Mouse (Mus musculus): ENCODE measurements around the gene Ppp1r14c.

Gene Ppp1r14c

GRCm38 (mm10) chr10:3366036-3366869, at the start of gene Ppp1r14c:
Gene Ppp1r14c, plus strand, starts transcription at chr10:3366057.
- DNase-seq (ENCODE audit: low spot score) = peak; percentile 74

- DNase-seq (ENCODE audit: low spot score) = no peak
Measured at GRCm38 (mm10) chr10:3321406-3321805, 44.5 kb upstream of the Ppp1r14c start.

GRCm38 (mm10) chr10:3325447-3325846, 40.4 kb upstream of the Ppp1r14c start:
- no peak for DNase-seq (ENCODE audit: low spot score)

GRCm38 (mm10) chr10:3332880-3333279, 33.0 kb upstream of the Ppp1r14c start:
- peak; percentile 76 for DNase-seq (ENCODE audit: low spot score)

- no peak for DNase-seq (ENCODE audit: low spot score)
Measured at GRCm38 (mm10) chr10:3334570-3334969, 31.3 kb upstream of the Ppp1r14c start.

- no peak for DNase-seq (ENCODE audit: low spot score)
Measured at GRCm38 (mm10) chr10:3336729-3337329, 29.0 kb upstream of the Ppp1r14c start.

- DNase-seq (ENCODE audit: low spot score) = peak; percentile 32
Measured at GRCm38 (mm10) chr10:3337330-3337901, 28.4 kb upstream of the Ppp1r14c start.

- DNase-seq (ENCODE audit: low spot score) = peak; percentile 80
Measured at GRCm38 (mm10) chr10:3345706-3346105, 20.2 kb upstream of the Ppp1r14c start.

GRCm38 (mm10) chr10:3359531-3359930, 6.3 kb upstream of the Ppp1r14c start:
- no peak for DNase-seq (ENCODE audit: low spot score)

GRCm38 (mm10) chr10:3365671-3366035, 204 bp upstream of the Ppp1r14c start:
- DNase-seq (ENCODE audit: low spot score) = no peak

GRCm38 (mm10) chr10:3366870-3367431, 1.1 kb downstream of the Ppp1r14c start:
- peak; percentile 62 for DNase-seq (ENCODE audit: low spot score)

- peak; percentile 26 for DNase-seq (ENCODE audit: low spot score)
Measured at GRCm38 (mm10) chr10:3367440-3367839, 1.6 kb downstream of the Ppp1r14c start.

GRCm38 (mm10) chr10:3383176-3383575, 17.3 kb downstream of the Ppp1r14c start:
- peak; percentile 29 for DNase-seq (ENCODE audit: low spot score)

GRCm38 (mm10) chr10:3392251-3392650, 26.4 kb downstream of the Ppp1r14c start:
- no peak for DNase-seq (ENCODE audit: low spot score)

- no peak for DNase-seq (ENCODE audit: low spot score)
Measured at GRCm38 (mm10) chr10:3393548-3393947, 27.7 kb downstream of the Ppp1r14c start.

GRCm38 (mm10) chr10:3394193-3394592, 28.3 kb downstream of the Ppp1r14c start:
- DNase-seq (ENCODE audit: low spot score) = no peak

- peak; percentile 46 for DNase-seq (ENCODE audit: low spot score)
Measured at GRCm38 (mm10) chr10:3394671-3395288, 28.9 kb downstream of the Ppp1r14c start.

GRCm38 (mm10) chr10:3395341-3395931, 29.6 kb downstream of the Ppp1r14c start:
- no peak for DNase-seq (ENCODE audit: low spot score)

GRCm38 (mm10) chr10:3396008-3396795, 30.3 kb downstream of the Ppp1r14c start:
- no peak for DNase-seq (ENCODE audit: low spot score)

- no peak for DNase-seq (ENCODE audit: low spot score)
Measured at GRCm38 (mm10) chr10:3397406-3397805, 31.5 kb downstream of the Ppp1r14c start.

- DNase-seq (ENCODE audit: low spot score) = no peak
Measured at GRCm38 (mm10) chr10:3398051-3398450, 32.2 kb downstream of the Ppp1r14c start.
